Mouse (Mus musculus): Measurements from ENCODE around the gene Zic5. TPM values are rescaled to one million over a fixed set of nuclear protein-coding genes. Genes with fewer than 3 reads are reported as not detected.

Gene Zic5
- total RNA-seq, 2 experiments from 2014 or later, result 4.3 to 5.4 TPM

DNA sequence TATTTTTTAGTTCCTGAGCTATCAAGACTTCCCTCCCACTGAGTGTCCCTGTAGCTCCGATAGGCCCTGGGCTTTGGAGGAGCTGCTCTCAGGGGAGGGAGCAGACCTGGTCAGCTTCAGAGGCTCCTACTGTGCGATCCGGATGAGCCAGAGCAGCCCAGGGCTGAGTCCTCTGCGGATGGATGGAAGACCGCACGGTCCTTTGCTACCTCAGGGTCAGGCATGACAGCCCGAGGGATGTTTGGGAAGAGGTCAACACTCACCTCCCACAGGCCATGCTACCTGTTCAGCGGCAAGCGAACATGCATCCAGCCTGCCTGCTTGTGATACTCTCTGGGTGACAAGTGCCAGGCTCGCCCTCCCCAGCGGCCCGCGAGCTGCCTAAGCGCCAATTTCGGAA is 15.7 kb upstream of the Zic5 start:
- DNase-seq (ENCODE audit: low spot score in 2 of 2), result peak; percentile 27 to 44

DNA sequence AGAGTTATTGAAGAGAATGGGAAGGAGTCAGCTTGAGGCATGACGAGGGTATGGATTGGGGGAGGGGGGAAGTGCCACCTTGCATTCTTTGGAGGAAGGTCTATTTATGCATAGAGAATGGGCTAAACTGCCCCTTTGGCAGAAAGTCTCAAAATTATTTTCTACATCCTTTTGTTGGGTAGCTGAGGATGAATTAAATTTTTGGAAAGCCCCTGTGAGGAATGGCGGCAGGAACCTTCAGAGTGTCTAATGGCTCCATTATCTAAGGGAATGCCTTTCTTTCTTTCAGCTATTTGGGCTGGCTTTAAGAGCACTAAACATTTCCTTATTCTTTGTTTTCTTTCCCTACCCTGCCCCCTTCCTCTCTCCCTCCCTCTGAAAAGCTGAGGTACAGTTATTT is 14.9 kb upstream of the Zic5 start:
- no peak for DNase-seq (ENCODE audit: low spot score in 2 of 2)

DNA sequence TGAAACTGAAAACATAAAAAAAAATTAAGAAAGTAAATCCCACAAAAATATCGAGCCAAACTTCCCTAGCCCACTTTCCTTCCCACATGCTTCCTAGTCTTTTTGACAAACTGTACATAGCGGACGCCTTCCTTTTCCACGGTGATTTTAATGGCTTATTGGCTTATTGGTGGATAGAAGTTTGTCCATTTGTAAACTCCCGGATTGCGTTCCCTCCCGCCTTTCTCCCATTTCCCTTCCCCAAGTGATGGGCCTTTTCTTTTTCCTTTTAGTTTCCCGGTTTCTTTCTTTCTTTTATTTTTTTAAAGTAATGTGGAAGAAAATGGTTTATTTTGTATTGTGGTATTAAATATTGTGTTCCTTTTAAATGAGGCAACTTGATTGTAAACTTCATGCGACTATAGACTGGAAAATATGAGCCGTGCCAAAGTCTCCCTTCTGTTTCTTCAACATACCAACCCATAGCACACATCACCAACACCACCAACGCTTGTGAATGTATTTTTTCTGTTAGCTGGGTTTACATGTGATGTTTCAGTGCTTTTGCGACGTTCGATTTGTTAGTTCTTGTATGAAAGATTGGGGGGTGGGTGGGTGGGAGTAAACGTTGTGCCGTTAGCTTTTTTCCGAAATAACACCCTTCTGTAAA is 14.1 kb upstream of the Zic5 start:
- DNase-seq (ENCODE audit: low spot score in 2 of 2), result peak in 1 of 2 experiments; percentile 20

DNA sequence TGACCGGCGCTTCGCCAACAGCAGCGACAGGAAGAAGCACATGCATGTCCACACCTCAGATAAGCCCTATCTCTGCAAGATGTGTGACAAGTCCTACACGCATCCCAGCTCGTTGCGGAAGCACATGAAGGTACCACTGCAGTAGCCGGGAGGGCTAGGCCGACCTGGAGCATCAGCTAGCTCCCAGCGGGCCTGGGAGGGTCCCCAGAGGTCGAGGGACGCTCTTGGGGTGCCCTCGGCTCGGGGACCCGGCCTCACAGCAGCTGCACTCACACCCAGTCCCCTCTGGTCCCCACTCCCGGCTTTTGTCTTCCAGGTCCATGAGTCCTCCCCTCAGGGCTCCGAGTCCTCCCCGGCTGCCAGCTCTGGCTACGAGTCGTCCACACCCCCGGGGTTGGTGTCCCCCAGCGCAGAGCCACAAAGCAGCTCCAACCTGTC is 13.1 kb upstream of the Zic5 start:
- peak; percentile 45 to 50 for DNase-seq (ENCODE audit: low spot score in 2 of 2)

DNA sequence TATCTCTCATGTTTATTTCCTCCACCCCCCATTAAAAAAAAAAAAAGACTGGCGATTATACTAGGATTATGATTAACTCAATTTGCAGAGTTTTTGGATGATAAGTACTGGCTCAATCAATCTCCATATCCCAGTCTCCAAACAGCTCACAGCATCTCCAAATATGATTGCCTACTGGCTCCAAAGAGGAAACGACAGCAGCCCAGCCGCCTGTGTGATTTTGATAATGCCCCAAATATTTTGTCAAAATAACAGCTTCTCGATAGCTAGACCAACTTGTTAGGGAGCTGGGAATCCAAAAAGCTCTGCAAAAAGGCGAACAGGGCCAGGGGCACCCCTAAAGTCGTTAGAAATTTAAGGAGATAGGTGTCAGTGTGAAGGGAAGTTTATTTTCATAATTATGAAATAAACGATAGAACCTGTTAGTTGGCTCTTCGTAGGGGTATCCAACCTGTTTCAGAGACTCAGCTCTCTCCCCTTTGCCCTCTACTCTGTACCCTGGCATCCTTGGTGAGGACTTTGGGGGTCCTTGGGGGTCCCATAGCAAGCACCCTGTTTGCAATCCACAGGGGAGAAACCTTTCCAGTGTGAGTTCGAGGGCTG is 12.6 kb upstream of the Zic5 start:
- DNase-seq (ENCODE audit: low spot score in 2 of 2), result peak; percentile 20 to 49

DNA sequence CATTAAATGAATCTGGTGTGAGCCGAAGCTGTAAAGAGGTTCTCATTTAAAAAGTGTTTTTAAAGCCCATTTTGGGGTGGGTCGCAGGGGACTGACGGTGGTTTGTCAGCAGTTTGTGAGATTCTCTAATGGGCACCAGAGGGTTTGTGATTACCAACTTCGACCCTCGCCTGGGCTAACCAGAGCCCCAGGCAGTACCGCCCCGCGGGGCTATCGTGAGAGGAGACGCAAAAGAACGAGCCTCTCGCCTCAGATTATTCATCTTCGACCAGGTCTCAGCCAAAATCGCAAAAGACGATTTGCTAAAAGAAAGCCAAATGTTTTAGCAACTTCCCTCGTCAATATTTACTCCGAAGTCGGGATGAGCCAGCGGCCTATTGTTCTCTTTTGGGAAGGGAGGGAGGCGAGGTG is 11.8 kb upstream of the Zic5 start:
- peak; percentile 25 to 34 for DNase-seq (ENCODE audit: low spot score in 2 of 2)

DNA sequence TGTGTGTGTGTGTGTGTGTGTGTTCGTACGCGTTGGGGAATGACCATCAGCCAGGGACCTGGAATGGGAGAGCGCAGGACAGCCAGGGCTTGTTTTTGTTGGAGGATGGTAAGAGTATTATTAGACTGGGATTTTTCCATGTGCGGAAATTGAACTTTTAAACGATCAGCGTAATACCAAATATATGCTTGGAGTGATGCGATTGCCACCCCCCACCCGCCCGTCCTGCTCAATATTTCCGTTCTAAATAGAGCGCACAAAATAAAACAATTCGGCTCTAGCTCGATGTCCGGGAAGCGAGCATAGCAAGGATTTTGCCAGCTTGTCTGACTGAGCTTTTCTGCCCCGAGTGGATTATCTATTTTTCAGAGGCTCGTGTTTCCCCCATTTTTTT is 11.3 kb upstream of the Zic5 start:
- peak in 1 of 2 experiments; percentile 33 for DNase-seq (ENCODE audit: low spot score in 2 of 2)

DNA sequence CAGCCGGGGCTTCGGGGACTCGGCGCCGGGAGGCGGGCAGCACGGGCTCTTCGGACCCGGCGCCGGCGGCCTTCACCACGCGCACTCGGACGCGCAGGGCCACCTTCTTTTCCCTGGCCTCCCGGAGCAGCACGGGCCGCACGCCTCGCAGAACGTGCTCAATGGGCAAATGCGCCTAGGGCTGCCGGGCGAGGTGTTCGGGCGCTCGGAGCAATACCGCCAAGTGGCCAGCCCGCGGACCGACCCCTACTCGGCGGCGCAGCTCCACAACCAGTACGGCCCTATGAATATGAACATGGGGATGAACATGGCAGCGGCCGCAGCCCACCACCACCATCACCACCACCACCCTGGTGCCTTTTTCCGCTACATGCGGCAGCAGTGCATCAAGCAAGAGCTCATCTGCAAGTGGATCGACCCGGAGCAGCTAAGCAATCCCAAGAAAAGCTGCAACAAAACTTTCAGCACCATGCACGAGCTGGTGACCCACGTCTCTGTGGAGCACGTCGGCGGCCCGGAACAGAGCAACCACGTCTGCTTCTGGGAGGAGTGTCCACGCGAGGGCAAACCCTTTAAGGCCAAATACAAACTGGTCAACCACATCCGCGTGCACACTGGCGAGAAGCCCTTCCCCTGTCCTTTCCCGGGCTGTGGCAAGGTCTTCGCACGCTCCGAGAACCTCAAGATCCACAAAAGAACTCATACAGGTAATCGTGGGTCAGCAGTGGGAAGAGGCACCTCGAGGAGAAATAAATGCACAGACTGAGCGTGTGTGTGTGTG is 10.8 kb upstream of the Zic5 start:
- peak; percentile 34 to 47 for DNase-seq (ENCODE audit: low spot score in 2 of 2)

DNA sequence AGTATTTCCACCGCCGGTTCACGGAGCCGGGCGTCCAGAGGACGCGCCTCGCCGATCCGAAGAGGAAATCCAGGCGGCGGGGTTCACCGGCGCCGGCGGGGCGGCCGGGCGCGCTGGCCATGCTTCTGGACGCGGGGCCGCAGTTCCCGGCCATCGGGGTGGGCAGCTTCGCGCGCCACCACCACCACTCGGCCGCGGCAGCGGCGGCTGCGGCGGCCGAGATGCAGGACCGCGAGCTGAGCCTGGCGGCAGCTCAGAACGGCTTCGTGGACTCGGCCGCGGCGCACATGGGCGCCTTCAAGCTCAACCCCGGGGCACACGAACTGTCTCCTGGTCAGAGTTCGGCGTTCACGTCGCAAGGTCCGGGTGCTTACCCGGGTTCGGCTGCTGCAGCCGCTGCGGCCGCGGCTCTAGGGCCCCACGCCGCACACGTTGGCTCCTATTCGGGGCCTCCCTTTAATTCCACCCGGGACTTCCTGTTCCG is 10.1 kb upstream of the Zic5 start:
- DNase-seq (ENCODE audit: low spot score in 2 of 2), result peak; percentile 17 to 43

DNA sequence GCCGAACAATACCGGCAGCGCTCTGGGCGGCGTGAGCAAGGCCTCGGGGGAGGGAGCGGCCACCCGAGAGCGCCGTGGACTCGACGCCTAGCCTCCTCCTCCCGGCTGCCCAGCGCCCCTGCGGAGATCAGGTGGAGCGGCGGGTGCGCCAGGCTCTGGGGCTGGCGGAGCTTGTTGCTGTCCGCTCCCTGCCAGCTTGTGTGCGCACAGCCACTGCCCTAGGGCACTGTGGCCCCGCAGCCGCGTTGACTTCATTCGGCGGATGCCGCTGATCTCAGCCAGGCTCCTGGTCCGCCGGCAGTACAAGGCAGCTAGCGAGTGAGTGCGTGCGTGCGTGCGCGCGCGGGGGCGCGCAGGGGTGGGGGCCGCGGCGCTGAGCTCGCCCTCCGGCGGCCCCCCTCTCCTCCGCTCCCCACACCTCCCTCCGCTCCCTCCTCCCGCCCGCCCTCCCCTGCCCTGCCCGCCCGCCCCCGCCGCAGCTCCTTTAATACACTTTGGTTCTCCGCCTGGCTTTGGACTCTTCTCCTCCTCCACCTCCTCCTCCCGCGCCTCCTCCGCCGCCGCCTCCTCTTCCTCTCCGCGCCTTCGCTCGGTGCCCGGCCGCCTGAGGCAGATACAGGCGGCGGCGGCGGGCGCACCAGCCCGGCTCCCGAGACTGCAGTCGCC is 9.5 kb upstream of the Zic5 start, which contains the start of gene Zic2:
Gene Zic2, plus strand, starts transcription at position 545 of the 666 bp plus-strand sequence.
- peak; percentile 74 to 80 for DNase-seq (ENCODE audit: low spot score in 2 of 2)

DNA sequence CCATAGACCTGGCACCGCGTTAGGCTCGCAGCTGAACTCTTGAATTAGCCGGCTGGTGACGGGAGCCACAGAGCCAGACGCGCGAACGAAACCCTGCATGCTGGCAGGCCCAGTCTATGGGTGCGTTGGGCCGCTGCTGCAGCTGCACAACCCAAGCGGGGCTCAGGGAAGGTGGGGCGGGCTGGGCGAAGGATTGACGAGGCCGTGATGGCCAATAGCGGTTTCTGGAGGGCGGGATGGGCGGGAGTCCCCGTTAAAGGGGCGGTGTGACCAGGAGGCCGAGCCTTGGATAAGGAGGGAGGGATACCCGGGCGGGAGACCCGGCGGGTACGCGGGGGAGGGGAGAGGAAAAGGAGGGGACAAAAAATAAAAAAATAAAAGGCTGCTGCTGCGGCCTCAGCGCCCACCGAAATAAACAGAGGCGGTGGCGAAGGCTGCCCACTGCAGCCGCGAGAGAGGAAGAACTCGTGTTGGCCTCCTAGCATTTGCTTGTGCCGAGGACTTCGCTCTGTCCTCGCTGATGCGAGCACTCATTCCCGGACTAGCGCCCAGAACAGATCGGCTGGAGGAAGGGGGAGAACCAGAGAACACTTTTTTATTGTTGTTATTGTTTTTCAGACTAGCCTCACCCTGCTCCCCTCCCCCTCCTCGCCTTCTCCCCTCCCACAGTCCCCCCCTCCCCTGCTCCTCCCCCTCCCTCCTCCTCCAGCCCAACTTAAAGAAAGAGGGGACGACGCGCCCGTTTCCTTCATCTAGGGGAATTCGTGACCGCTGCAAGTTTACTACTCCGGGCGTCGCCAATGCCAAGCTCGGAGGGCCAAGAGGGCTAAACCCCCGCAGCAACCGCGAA is 8.8 kb upstream of the Zic5 start:
- DNase-seq (ENCODE audit: low spot score in 2 of 2), result peak; percentile 58 to 77

DNA sequence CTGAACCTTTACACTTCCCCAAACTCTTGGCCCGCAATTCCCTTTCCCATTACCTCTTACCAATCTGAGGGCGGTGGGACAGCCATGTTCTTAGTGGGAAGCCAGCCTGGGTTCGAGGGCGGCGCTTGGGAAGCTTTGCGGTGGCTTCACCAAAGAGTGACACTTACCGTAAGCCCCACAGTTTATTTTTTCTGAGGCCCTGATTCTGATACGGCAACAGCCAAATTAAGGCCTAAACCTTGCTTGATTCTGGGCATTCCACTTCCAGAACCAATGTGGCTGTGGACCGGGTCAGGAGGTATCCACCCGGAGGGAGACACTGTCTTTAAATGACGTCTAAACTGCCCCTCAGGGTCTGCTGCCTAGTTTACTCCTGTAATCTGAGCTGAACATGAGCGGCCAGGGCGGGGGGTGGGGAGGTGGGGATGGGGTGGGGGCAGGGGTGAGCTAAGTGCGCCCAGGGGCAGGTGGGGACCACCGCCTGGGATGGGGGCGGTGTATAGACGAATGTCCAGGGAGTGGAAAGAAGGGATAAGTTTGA is 7.8 kb upstream of the Zic5 start:
- DNase-seq (ENCODE audit: low spot score in 2 of 2), result peak in 1 of 2 experiments; percentile 20

DNA sequence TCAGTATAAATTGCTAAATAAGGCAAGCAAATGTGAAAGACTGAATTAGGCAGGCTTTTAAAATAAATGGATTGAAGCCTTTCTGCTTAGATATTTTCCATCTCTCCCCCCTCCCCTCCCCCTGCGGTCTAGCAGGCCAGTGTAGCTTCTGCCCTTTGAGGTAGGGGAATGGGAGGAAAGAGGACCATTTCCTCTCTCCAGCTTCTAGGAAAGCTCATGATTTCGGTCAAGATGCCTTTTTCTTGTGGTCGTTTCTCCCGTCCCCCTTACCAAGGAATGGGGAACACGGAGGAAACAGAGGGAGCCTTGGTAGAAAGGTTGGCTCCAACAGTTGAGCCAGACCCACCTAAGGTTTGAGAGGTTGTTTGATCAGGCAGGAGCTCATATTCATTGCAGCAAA is 7.2 kb upstream of the Zic5 start:
- DNase-seq (ENCODE audit: low spot score in 2 of 2), result no peak

DNA sequence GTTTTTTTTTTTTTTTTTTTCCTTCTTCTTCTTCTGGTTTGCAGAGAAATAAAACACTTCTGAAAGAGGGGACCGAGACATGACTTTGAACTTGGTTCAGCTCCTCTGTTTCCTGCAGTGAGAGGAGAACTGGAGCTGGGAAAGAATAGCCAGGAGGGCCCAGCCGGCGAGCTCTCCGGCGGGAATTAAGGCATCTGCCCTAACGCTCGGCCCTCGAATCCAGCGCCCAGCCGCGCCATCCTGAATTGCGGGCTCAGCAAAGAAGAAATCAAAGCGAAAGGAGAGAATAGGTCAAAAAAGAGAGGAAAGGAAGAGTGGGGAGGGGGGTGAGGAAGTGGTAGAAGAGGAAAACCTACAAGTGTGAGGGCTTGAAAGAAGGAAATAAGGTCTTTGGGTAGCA is 6.7 kb upstream of the Zic5 start:
- DNase-seq (ENCODE audit: low spot score in 2 of 2), result no peak

DNA sequence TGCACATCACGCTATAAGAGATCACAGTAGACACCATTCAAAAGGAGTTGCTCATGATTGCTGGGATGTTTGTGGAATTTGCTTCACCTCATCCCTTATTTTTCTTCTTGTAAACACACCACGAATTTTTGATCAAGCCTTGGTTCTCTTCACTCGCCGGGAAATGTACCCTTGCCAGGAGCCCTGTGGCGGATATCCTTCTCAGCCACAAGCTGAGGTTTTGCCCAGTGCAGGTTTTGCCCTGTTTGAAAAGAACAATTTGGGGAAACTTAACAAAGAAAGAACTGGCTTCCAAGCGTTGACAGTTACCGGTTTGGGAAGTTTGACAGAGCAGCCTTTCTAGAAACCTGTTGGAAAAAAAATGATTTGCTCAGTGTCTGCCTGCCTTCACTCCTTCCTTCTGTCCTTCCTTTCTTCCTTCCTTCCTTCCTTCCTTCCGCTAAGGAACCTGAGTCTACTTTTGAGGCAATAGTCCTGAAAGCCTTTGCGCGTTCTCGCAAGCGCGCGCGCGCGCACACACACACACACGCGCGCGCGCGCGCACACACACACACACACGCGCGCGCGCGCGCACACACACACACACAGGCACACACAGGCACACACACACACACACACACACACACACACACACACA is 6.1 kb upstream of the Zic5 start:
- no peak for DNase-seq (ENCODE audit: low spot score in 2 of 2)

DNA sequence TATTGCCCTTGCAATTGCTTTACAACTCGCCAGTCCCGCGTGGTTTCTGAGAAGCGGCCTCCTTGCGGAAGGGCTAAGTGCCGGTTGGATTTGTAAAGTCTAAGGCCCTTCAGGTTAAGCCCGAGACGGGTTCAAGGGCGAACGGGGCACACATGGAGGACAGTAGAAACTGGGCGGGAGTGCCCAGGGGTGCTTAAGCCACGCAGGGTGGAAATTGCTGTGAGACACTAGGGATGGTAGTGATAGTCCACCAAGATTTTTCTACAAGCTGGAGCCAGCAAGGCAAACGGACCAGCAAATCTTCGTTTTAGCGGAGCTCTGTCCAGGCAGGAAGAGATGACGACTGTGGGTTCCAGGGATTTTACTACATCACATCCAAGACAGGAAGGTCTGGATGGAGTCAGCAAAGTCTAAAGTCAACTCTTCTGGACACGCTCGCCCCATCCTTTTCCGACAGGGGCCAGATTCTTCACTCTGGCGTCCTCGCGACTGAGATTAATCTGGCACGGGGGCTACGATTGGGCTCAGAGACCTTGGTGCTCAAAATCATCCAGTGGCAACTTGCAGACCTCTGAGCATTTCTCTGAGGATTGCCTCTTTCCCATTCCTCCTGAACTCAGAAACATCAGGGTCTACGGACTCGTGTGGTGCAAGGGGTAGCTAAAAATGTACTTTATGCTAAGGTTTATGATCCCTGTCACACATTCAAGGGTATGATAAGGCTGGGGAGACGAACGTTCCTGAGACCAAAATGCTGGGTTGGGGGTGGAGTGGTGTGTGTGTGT is 3.7 kb upstream of the Zic5 start:
- peak; percentile 29 to 43 for DNase-seq (ENCODE audit: low spot score in 2 of 2)

DNA sequence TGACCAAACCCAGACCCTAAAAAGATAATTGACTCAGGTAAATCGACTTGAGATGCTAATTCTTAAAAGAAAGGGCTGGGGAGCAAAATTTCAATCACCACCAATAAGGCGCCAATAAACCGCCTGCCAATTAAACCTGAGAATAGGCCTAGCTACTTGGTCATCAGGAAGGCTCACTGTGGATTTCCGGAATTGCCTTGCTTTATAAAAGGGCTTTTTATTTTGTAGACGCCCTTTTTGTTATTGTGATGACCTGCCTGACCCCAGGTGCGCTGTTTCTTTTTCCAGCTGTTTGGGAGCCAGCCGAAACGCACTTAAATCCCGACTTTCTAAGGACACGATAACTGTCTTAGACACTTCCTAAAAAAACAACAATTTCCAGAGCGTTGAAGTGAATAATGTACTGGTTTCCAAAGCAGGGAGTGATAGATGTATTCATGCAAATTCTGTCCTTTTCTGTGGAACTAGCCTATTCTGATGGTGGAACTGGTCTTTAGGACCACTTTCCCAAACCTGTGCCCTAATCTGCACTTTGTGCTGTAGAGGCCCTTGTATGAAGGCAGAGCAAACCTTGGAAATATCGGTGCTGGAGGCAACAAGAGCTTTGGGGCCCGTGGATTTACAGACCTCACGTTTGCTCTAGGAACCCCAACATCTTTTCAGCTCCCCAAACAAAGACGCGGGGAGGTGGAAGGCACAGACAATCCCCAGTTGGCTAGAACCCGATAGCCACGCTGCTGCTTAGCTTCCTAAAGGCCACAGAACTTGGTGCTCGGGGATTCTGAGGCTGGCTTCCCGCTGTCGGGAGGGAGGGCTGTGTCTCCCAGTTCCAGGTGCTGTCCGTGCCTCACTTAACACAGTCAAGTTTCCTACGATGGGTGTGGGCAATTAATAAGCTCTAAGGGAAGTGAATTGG is 2.7 kb upstream of the Zic5 start:
- no peak for DNase-seq (ENCODE audit: low spot score in 2 of 2)

All from layer of hippocampus, postnatal 10 days (tissue).